ENCODE assay signal across 24 mouse cellular contexts in genomic region chr12:108238395-108239035, GRCm38 (mm10). TPM values are rescaled to one million over a fixed set of nuclear protein-coding genes. Genes with fewer than 3 reads are reported as not detected.
A peak's percentile ranks its signal among the peaks of the same experiment; 100 is the strongest.
DNase-seq lines count a peak whose midpoint lies in the region; ATAC-seq and TF ChIP-seq lines count a peak whose summit lies in the region.
"Had no signal": no experiment of that assay in that cellular context is flagged by ENCODE, and none has a peak within 500 bp of the region (broad histone marks: within the 10 kb centered on the region; RNA-seq: fewer than 3 reads in every experiment).

No protein-coding gene starts in this region.

- H3K27me3 ChIP-seq in heart, adult 2 months (ENCODE audit: control insufficient read depth, insufficient read depth, low read length), result no peaks in the 10 kb centered on the region
- no peaks in the 10 kb centered on the region for H3K27me3 ChIP-seq in heart, postnatal 0 days (ENCODE audit: control insufficient read depth, insufficient read depth, low read length)
- 0 out of 2 replicates have a peak, but pooled peaks cover 2% of the 10 kb centered on the region for H3K27me3 ChIP-seq in midbrain, embryonic 13.5 days
- H3K27me3 ChIP-seq in midbrain, embryonic 14.5 days (ENCODE audit: control insufficient read depth, insufficient read depth, low read length), result no peaks in the 10 kb centered on the region
- H3K27me3 ChIP-seq: embryonic facial prominence, embryonic 15.5 days; liver, embryonic 12.5 days; Patski had no signal

- H3K27ac ChIP-seq in heart, adult 2 months, result peak overlapping the region; percentile 53; the same call in 1 of the 2 replicates
- peak overlapping the region; percentile 87 for H3K27ac ChIP-seq in heart, postnatal 0 days (ENCODE audit: low read depth)
- H3K27ac ChIP-seq in midbrain, embryonic 13.5 days, result peak overlapping the region; percentile 88
- no peak overlapping the region for H3K27ac ChIP-seq in midbrain, embryonic 14.5 days (replicated peaks; ENCODE audit: low read depth, low read length)
- H3K27ac ChIP-seq: embryonic facial prominence, embryonic 15.5 days; kidney, postnatal 0 days; limb, embryonic 13.5 days; liver, embryonic 12.5 days had no signal

- H3K4me2 ChIP-seq in heart, postnatal 0 days (ENCODE audit: low read depth, low read length), result no peak overlapping the region
- H3K4me2 ChIP-seq in midbrain, embryonic 13.5 days (replicated peaks), result no peak overlapping the region
- H3K4me2 ChIP-seq in midbrain, embryonic 14.5 days (ENCODE audit: low read length), result no peak overlapping the region
- H3K4me2 ChIP-seq: embryonic facial prominence, embryonic 15.5 days; liver, embryonic 12.5 days had no signal

- H3K9ac ChIP-seq in heart, adult 2 months (ENCODE audit: low read depth, low read length), result no peak overlapping the region
- no peak overlapping the region for H3K9ac ChIP-seq in heart, postnatal 0 days (replicated peaks; ENCODE audit: low read depth, low read length)
- H3K9ac ChIP-seq in midbrain, embryonic 13.5 days (replicated peaks), result no peak overlapping the region
- H3K9ac ChIP-seq in midbrain, embryonic 14.5 days (replicated peaks; ENCODE audit: low read length), result no peak overlapping the region
- H3K9ac ChIP-seq: embryonic facial prominence, embryonic 15.5 days; forebrain, postnatal 0 days; liver, embryonic 12.5 days had no signal

- TF ChIP-seq EP300 in heart, adult 2 months (IDR thresholded peaks at IDR 0.05; ENCODE audit: insufficient read depth, low read depth, low read length), result no peak
- TF ChIP-seq EP300 in heart, postnatal 0 days (IDR thresholded peaks at IDR 0.05; ENCODE audit: low read depth), result no peak

- H3K79me2 ChIP-seq in heart, adult 2 months (replicated peaks; ENCODE audit: control insufficient read depth, insufficient read depth, low read length), result 0 out of 2 replicates have a peak, but pooled peaks cover 2% of the 10 kb centered on the region

- WGBS in heart, adult 2 months, result 77% methylated on average over 17 of the region's 17 CpGs
- WGBS in heart, postnatal 0 days, result 76% methylated on average over 17 of the region's 17 CpGs
- 81% methylated on average over 17 of the region's 17 CpGs for WGBS in midbrain, embryonic 13.5 days
- WGBS in midbrain, embryonic 14.5 days, result 79% methylated on average over 17 of the region's 17 CpGs

- no peak overlapping the region for H3K4me3 ChIP-seq in heart, adult 2 months
- H3K4me3 ChIP-seq in heart, postnatal 0 days (ENCODE audit: low read depth, low read length), result no peak overlapping the region
- no peak overlapping the region for H3K4me3 ChIP-seq in midbrain, embryonic 13.5 days (replicated peaks)
- H3K4me3 ChIP-seq in midbrain, embryonic 14.5 days (replicated peaks; ENCODE audit: low read depth, low read length), result no peak overlapping the region
- H3K4me3 ChIP-seq: embryonic facial prominence, embryonic 15.5 days; limb, embryonic 13.5 days; liver, embryonic 12.5 days had no signal

- TF ChIP-seq POLR2A in heart, adult 2 months (IDR thresholded peaks at IDR 0.05; ENCODE audit: insufficient read depth, low read depth, low read length), result no peak

- no peaks in the 10 kb centered on the region for H3K9me3 ChIP-seq in heart, postnatal 0 days (replicated peaks; ENCODE audit: control insufficient read depth, low read length)
- no peaks in the 10 kb centered on the region for H3K9me3 ChIP-seq in midbrain, embryonic 13.5 days
- H3K9me3 ChIP-seq in midbrain, embryonic 14.5 days (ENCODE audit: control insufficient read depth, low read length), result no peaks in the 10 kb centered on the region
- H3K9me3 ChIP-seq: embryonic facial prominence, embryonic 15.5 days; limb, embryonic 13.5 days; liver, embryonic 12.5 days had no signal

- no peak for DNase-seq in heart, adult 2 months
- DNase-seq in heart, postnatal 36 days, result no peak
- DNase-seq in heart, postnatal 0 days (ENCODE audit: low spot score), result no peak
- no peak for DNase-seq in heart, adult 9 months (ENCODE audit: low spot score in 2 of 2)
- no peak for DNase-seq in midbrain, embryonic 14.5 days
- DNase-seq in retina, postnatal 1 day, result peak; percentile 93
- DNase-seq in frontal cortex, adult 2 months (ENCODE audit: extremely low spot score in 1 of 2, low spot score in 1 of 2), result no peak
- DNase-seq: adrenal gland, postnatal 36 days; cerebellum, adult 9-10 months; forebrain, postnatal 0 days; kidney, adult 18-20 months; layer of hippocampus, adult 9-11 months; lung, adult 18-20 months; lung, postnatal 10 days; thymus, adult 18-20 months; thymus, postnatal 36 days had no signal

- intact Hi-C loops in heart, adult 2 months (cut with DNase I), result no loop called here
- intact Hi-C loops in heart, postnatal 36 days (cut with DNase I), result no loop called here

- peaks cover 32% of the 10 kb centered on the region for H3K4me1 ChIP-seq in heart, adult 2 months (ENCODE audit: control insufficient read depth, insufficient read depth, low read length)
- peaks cover 75% of the 10 kb centered on the region for H3K4me1 ChIP-seq in heart, postnatal 0 days (ENCODE audit: control insufficient read depth, insufficient read depth)
- peaks cover 84% of the 10 kb centered on the region for H3K4me1 ChIP-seq in midbrain, embryonic 13.5 days (replicated peaks)
- peaks cover 66% of the 10 kb centered on the region for H3K4me1 ChIP-seq in midbrain, embryonic 14.5 days (ENCODE audit: control insufficient read depth, insufficient read depth, low read length)

- no peak for ATAC-seq in heart, postnatal 0 days (ENCODE audit: insufficient read depth, low read depth)
- ATAC-seq in midbrain, embryonic 13.5 days, result no peak
- no peak for ATAC-seq in midbrain, embryonic 14.5 days (ENCODE audit: low FRiP score, low TSS enrichment)
- ATAC-seq: CD4-positive, CD25-positive, alpha-beta regulatory T cell, adult 4 months; inflammation-experienced regulatory T-cells, adult 6 months; liver, embryonic 12.5 days had no signal

- TF ChIP-seq CTCF in heart, adult 2 months (IDR thresholded peaks at IDR 0.05), result no peak
- TF ChIP-seq CTCF in heart, postnatal 0 days (IDR thresholded peaks at IDR 0.05; ENCODE audit: low read depth), result no peak

- H3K36me3 ChIP-seq in heart, adult 2 months (ENCODE audit: control insufficient read depth, insufficient read depth, low read length), result no peaks in the 10 kb centered on the region
- H3K36me3 ChIP-seq in heart, postnatal 0 days (replicated peaks; ENCODE audit: control insufficient read depth, insufficient read depth, low read length), result no peaks in the 10 kb centered on the region
- H3K36me3 ChIP-seq in midbrain, embryonic 13.5 days, result no peaks in the 10 kb centered on the region
- H3K36me3 ChIP-seq in midbrain, embryonic 14.5 days (ENCODE audit: control insufficient read depth, insufficient read depth, low read length), result no peaks in the 10 kb centered on the region
- H3K36me3 ChIP-seq: embryonic facial prominence, embryonic 15.5 days; limb, embryonic 13.5 days; liver, embryonic 12.5 days had no signal

RNA-seq across cellular contexts. Expression of gene Ccdc85c, which starts 36.7 kb away (rescaled TPM):
- 10 to 100 TPM; 39.2 to 43.9 TPM for total RNA-seq in heart, adult 2 months (2021)
- polyA plus RNA-seq in heart, adult 2 months (2012; rRNA removed), result 27.1 and 29.3 TPM in 2 replicates
- 10 to 100 TPM; 33.6 to 38.9 TPM for total RNA-seq in heart, postnatal 36 days (2021)
- 44.7 and 56.2 TPM in 2 replicates for total RNA-seq in heart, postnatal 0 days (2014; rRNA removed; ENCODE audit: low replicate concordance)
- 6.9 and 7.8 TPM in 2 replicates for polyA plus RNA-seq in heart, postnatal 0 days (2015; fragmentation: Nextera tagmentation; extraction: Ambion mirVana)
- 19.5 and 21.5 TPM in 2 replicates for polyA plus RNA-seq in midbrain, embryonic 13.5 days (2015; fragmentation: Nextera tagmentation; extraction: Ambion mirVana)
- polyA plus RNA-seq in midbrain, embryonic 14.5 days (2014; fragmentation: Nextera tagmentation; extraction: Ambion mirVana), result 20.9 and 22.3 TPM in 2 replicates
- polyA plus RNA-seq in frontal cortex, adult 2 months (2012; rRNA removed), result 44.2 and 44.8 TPM in 2 replicates

RNA-seq across cellular contexts. Expression of gene Ccnk, which starts 59.1 kb away (rescaled TPM):
- total RNA-seq in heart, adult 2 months (2021), result 10 to 100 TPM; 28.9 to 31.9 TPM
- polyA plus RNA-seq in heart, adult 2 months (2012; rRNA removed), result 14.8 and 20.6 TPM in 2 replicates
- 10 to 100 TPM; 28.8 to 30.5 TPM for total RNA-seq in heart, postnatal 36 days (2021)
- 4.3 and 8.2 TPM in 2 replicates for total RNA-seq in heart, postnatal 0 days (2014; rRNA removed; ENCODE audit: low replicate concordance)
- polyA plus RNA-seq in heart, postnatal 0 days (2015; fragmentation: Nextera tagmentation; extraction: Ambion mirVana), result 1.5 and 1.7 TPM in 2 replicates
- 4.4 and 4.7 TPM in 2 replicates for polyA plus RNA-seq in midbrain, embryonic 13.5 days (2015; fragmentation: Nextera tagmentation; extraction: Ambion mirVana)
- polyA plus RNA-seq in midbrain, embryonic 14.5 days (2014; fragmentation: Nextera tagmentation; extraction: Ambion mirVana), result 6.0 and 7.4 TPM in 2 replicates
- 24.7 and 27.3 TPM in 2 replicates for polyA plus RNA-seq in frontal cortex, adult 2 months (2012; rRNA removed)

RNA-seq across cellular contexts. Expression of gene Setd3, which starts 59.4 kb away (rescaled TPM):
- total RNA-seq in heart, adult 2 months (2021), result 10 to 100 TPM; 84.6 to 99.8 TPM
- polyA plus RNA-seq in heart, adult 2 months (2012; rRNA removed), result 25.0 and 46.8 TPM in 2 replicates
- 10 to 100 TPM; 83.9 to 91.6 TPM for total RNA-seq in heart, postnatal 36 days (2021)
- total RNA-seq in heart, postnatal 0 days (2014; rRNA removed; ENCODE audit: low replicate concordance), result 54.8 and 61.3 TPM in 2 replicates
- 54.5 and 56.2 TPM in 2 replicates for polyA plus RNA-seq in heart, postnatal 0 days (2015; fragmentation: Nextera tagmentation; extraction: Ambion mirVana)
- polyA plus RNA-seq in midbrain, embryonic 13.5 days (2015; fragmentation: Nextera tagmentation; extraction: Ambion mirVana), result 93.6 and 96.6 TPM in 2 replicates
- polyA plus RNA-seq in midbrain, embryonic 14.5 days (2014; fragmentation: Nextera tagmentation; extraction: Ambion mirVana), result 75.5 and 93.3 TPM in 2 replicates
- 101 and 117 TPM in 2 replicates for polyA plus RNA-seq in frontal cortex, adult 2 months (2012; rRNA removed)
